Mouse (Mus musculus) G1E (cell line): ENCODE measurements around the gene Flad1.

Experiments
- CTCF ChIP-seq: IDR thresholded peaks from 2 replicates; pipeline ENCODE4 v1.5.1; 2012; ENCODE audit warnings: low read depth, low read length, inconsistent platforms, mixed read lengths
- GATA1 ChIP-seq: IDR thresholded peaks from 2 replicates; pipeline ENCODE4 v1.6.1; 2012; ENCODE audit warnings: borderline replicate concordance, low read length, inconsistent platforms, mixed read lengths
- GATA2 ChIP-seq: IDR thresholded peaks from 2 replicates; pipeline ENCODE4 v1.6.1; 2012; ENCODE audit warnings: low read depth, low read length, inconsistent platforms, borderline replicate concordance
- POLR2AphosphoS5 ChIP-seq: IDR thresholded peaks from 2 replicates; pipeline ENCODE4 v1.6.1; 2012; ENCODE audit warnings: low read depth, low read length, inconsistent platforms; ENCODE audit not compliant: insufficient replicate concordance
- TAL1 ChIP-seq: conservative IDR thresholded peaks from 2 replicates; pipeline ENCODE4 v1.6.1; 2012; ENCODE audit warnings: low read depth, low read length, inconsistent platforms, mixed read lengths

GRCm38 (mm10) chr3:89424416-89425140 is 12.9 kb upstream of the Flad1 start:
- no peak for TF ChIP-seq CTCF
- TF ChIP-seq POLR2AphosphoS5: no peak
- TF ChIP-seq GATA1: no peak
- no peak for TF ChIP-seq TAL1
- no peak for TF ChIP-seq GATA2
